Mouse (Mus musculus) stomach, embryonic 15.5 days (tissue): ENCODE measurements around the gene Gpr37l1. TPM values are rescaled to one million over a fixed set of nuclear protein-coding genes. Genes with fewer than 3 reads are reported as not detected.

ENCODE experiments used
- ATAC-seq: fragments of 200-750 bp; cut with Nextera tagmentation; 2 replicates; pipeline ENCODE4 v1.8.0; 2017; ENCODE audit warnings: low read depth, moderate number of reproducible peaks, moderate TSS enrichment; ENCODE audit not compliant: insufficient read depth, low FRiP score
- H3K27ac ChIP-seq: fragments of 300-500 bp; sonication (generic); 2 replicates; pipeline ENCODE4 v1.5.1; 2015; ENCODE audit warnings: mild to moderate bottlenecking, inconsistent platforms
- H3K27me3 ChIP-seq: fragments of 300-500 bp; sonication (generic); replicated peaks from 2 replicates; pipeline ENCODE4 v1.6.1; 2015; ENCODE audit warnings: inconsistent platforms
- H3K36me3 ChIP-seq: fragments of 300-500 bp; sonication (generic); 2 replicates; pipeline ENCODE4 v1.6.1; 2015; ENCODE audit warnings: inconsistent platforms
- H3K4me1 ChIP-seq: fragments of 300-500 bp; sonication (generic); 2 replicates; pipeline ENCODE4 v1.6.1; 2015; ENCODE audit warnings: inconsistent platforms
- H3K4me2 ChIP-seq: fragments of 300-500 bp; sonication (generic); 2 replicates; pipeline ENCODE4 v1.6.1; 2015; ENCODE audit warnings: mild to moderate bottlenecking, inconsistent platforms
- H3K4me3 ChIP-seq: fragments of 300-500 bp; sonication (generic); replicated peaks from 2 replicates; pipeline ENCODE4 v1.5.1; 2015; ENCODE audit warnings: inconsistent platforms
- H3K9ac ChIP-seq: fragments of 300-500 bp; sonication (generic); 2 replicates; pipeline ENCODE4 v1.6.1; 2015; ENCODE audit warnings: inconsistent platforms
- H3K9me3 ChIP-seq: fragments of 300-500 bp; sonication (generic); 2 replicates; pipeline ENCODE4 v1.6.1; 2016; ENCODE audit warnings: inconsistent platforms
- WGBS: fragments of 180-500 bp; shearing (Covaris S2); methylation state at CpG from one replicate; pipeline ENCODE4 v1.1.7; 2015; 5-methylcytosine and 5-hydroxymethylcytosine counted together
- polyA plus RNA-seq: library from polyadenylated mRNA; unstranded; fragments of >200 nt; fragmentation: Nextera tagmentation; extraction: Ambion mirVana; gene quantifications from 2 replicates; pipeline ENCODE4 v1.2.1, GENCODE M21; 2015

The Gpr37l1 gene
- polyA plus RNA-seq, 1 experiment from 2014 or later: 0.78 TPM

- no peak overlapping the region for H3K4me3 ChIP-seq
- no peaks in the 10 kb centered on the region for H3K36me3 ChIP-seq
- H3K4me2 ChIP-seq: no peak overlapping the region
- 74% methylated on average over 2 of the region's 2 CpGs for WGBS
- peaks cover 12% of the 10 kb centered on the region; the same call in 1 of the 2 replicates for H3K4me1 ChIP-seq
- ATAC-seq: no peak
- H3K27me3 ChIP-seq: no peaks in the 10 kb centered on the region
- no peak overlapping the region for H3K27ac ChIP-seq
- no peak overlapping the region for H3K9ac ChIP-seq
- no peaks in the 10 kb centered on the region for H3K9me3 ChIP-seq
Observed at GRCm38 (mm10) chr1:135143940-135144339, 23.5 kb downstream of the Gpr37l1 start.

- no peak overlapping the region for H3K4me2 ChIP-seq
- H3K27ac ChIP-seq: no peak overlapping the region
- H3K4me3 ChIP-seq: no peak overlapping the region
- H3K4me1 ChIP-seq: 0 out of 2 replicates have a peak, but pooled peaks cover 4% of the 10 kb centered on the region
- H3K9ac ChIP-seq: no peak overlapping the region
- H3K36me3 ChIP-seq: no peaks in the 10 kb centered on the region
- H3K9me3 ChIP-seq: no peaks in the 10 kb centered on the region
- no peaks in the 10 kb centered on the region for H3K27me3 ChIP-seq
- WGBS: 65% methylated on average over 2 of the region's 2 CpGs
- ATAC-seq: no peak
Observed at GRCm38 (mm10) chr1:135142452-135142851, 25.0 kb downstream of the Gpr37l1 start.

DNA sequence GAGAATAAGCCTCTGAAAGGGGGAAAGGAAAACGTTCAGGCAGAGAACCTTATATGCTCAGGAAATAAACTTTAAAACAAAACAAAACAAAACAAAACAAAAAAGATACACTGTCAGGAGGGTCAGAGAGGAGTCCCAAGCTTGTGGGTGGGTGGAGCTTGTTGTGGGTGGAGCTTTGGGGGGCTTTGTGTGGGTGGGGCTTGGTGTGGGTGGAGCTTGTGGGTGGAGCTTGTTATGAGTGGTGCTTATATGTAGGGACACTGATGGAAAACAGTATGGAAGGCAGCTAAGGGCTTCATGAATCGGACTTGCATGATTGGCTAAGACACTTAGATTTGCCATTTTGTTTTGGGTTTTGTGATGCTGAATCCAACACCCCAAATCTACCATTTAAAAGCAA, 27.6 kb downstream of the Gpr37l1 start:
- Histone ChIP-seq H3K4me1 (no peaks in the 10 kb centered on the region), H3K9ac (no peak overlapping the region), H3K36me3 (no peaks in the 10 kb centered on the region), H3K27ac (no peak overlapping the region), H3K27me3 (no peaks in the 10 kb centered on the region), H3K4me2 (no peak overlapping the region), H3K9me3 (no peaks in the 10 kb centered on the region), H3K4me3 (no peak overlapping the region)
- ATAC-seq: no peak
- 66% methylated on average over 2 of the region's 2 CpGs for WGBS

DNA sequence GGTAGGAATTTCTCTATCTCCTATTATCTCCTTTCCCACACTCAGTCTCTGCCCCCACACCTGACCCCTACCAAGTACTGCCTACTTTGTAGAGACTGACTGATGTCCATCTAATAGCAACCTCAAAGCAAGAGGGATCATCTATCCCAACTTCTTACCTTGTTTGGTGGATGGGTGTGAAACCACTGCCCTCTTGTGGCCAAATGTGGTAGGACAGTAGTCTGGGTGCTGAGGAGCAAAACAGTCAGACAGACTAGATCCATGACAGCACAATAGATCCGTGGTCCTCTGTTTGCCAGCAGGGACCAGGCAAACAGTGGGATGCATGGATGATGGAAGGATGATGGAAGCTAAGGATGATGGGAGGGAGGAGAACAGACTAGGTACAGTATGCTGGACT, 31.0 kb downstream of the Gpr37l1 start:
- Histone ChIP-seq H3K27ac (no peak overlapping the region), H3K4me3 (no peak overlapping the region), H3K27me3 (no peaks in the 10 kb centered on the region), H3K36me3 (no peaks in the 10 kb centered on the region), H3K9me3 (no peaks in the 10 kb centered on the region), H3K4me2 (no peak overlapping the region), H3K9ac (no peak overlapping the region), H3K4me1 (no peaks in the 10 kb centered on the region)
- ATAC-seq: no peak
- WGBS: 0% methylated on average over 1 of the region's 1 CpGs

GRCm38 (mm10) chr1:135135111-135135787, 32.2 kb downstream of the Gpr37l1 start:
- Histone ChIP-seq H3K4me3 (no peak overlapping the region), H3K9me3 (no peaks in the 10 kb centered on the region), H3K27ac (no peak overlapping the region), H3K27me3 (no peaks in the 10 kb centered on the region), H3K4me1 (0 out of 2 replicates have a peak, but pooled peaks cover 6% of the 10 kb centered on the region), H3K9ac (no peak overlapping the region), H3K4me2 (no peak overlapping the region), H3K36me3 (no peaks in the 10 kb centered on the region)
- WGBS: 84% methylated on average over 8 of the region's 8 CpGs
- ATAC-seq: no peak

DNA sequence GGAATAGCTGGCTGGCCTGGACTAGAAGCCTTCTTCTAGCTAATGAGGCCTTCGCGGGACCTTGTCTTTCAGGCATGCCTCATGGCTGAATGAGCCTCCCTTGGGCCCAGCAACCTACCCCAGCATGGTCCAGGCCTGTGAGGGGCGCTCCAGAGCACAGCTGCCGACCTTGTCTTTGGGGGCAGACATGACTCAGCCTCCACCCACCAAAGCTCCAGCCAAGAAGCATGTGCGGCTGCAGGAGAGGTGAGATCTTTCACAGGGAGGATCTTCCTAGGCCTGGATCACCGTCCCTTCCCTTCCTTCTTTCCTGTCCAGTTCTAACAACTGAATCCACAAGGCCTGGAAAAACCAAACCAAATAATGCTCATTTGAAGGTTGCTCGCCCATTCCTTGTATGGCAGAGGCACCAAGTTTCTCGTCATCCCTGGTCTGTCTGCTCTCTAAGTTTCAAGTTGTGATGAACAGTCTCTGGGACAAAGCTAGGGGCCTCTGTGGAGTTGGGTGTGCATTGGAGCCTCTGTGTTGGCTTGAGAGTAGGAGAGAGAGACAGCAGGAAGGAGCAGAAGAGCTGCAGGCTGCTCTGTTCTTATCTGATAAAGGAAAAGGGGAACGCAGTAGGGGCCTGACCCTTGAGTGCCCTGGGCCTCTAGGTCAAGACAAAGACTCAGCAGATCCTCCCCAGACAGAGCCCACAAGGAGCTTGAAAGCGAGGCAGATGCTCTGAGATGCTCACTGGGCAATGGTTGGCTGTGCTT, 33.6 kb downstream of the Gpr37l1 start:
- Histone ChIP-seq H3K4me3 (no peak overlapping the region), H3K4me1 (0 out of 2 replicates have a peak, but pooled peaks cover 6% of the 10 kb centered on the region), H3K9me3 (no peaks in the 10 kb centered on the region), H3K36me3 (no peaks in the 10 kb centered on the region), H3K9ac (no peak overlapping the region), H3K4me2 (no peak overlapping the region), H3K27ac (no peak overlapping the region), H3K27me3 (0 out of 2 replicates have a peak, but pooled peaks cover 3% of the 10 kb centered on the region)
- no peak for ATAC-seq
- 68% methylated on average over 10 of the region's 10 CpGs for WGBS

DNA sequence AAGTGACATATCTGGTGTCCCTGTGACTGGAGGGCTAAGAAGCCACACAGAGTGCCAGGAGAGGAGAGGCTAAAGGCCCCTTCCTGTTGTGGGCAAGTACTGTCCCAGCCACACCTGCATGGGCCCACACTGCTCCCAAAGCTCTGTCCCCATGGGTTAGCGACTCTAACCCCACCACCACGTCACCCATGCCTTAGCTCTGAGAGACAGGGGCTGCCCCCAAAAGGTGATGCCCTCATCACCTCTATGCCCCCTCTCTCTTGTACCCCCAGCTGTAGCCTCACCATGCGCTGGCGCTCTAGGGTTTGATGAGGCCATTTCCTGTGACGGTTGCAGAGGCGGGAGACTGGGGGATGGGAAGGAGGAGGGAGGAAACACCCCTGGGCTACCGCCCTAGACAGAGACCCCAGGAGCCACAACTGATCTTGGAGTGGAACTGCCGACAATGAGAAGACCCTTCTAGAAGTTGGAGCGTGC, 34.5 kb downstream of the Gpr37l1 start:
- no peak for ATAC-seq
- Histone ChIP-seq H3K27me3 (0 out of 2 replicates have a peak, but pooled peaks cover 3% of the 10 kb centered on the region), H3K9ac (no peak overlapping the region), H3K4me3 (no peak overlapping the region), H3K4me2 (peak overlapping the region; percentile 22; the same call in 1 of the 2 replicates), H3K4me1 (0 out of 2 replicates have a peak, but pooled peaks cover 9% of the 10 kb centered on the region), H3K27ac (no peak overlapping the region), H3K9me3 (no peaks in the 10 kb centered on the region), H3K36me3 (no peaks in the 10 kb centered on the region)
- WGBS: 74% methylated on average over 9 of the region's 9 CpGs

DNA sequence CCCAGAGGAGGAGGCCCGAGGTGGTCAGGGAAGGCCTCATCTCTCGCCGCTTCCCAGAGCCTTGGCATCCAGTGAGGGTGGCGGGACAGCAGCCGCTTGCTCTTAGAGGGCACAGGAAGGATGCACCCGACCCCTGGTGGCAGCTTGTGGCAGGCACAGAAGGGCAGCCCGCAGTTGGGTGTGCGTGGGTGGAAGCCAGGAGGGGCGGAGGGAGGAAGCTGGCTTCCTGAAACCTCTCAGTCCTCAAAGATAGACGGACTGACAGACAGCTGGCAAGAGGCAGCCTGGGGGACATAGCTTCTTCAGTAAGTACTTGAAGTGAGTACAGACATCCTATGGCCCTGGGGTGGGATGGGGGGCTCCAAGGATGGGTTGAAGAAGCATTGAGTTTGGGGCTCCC, 35.0 kb downstream of the Gpr37l1 start, which contains the start of gene Ptpn7:
TSS of gene Ptpn7 (plus strand) at position 228 of the 400 bp plus-strand sequence.
- Histone ChIP-seq H3K4me2 (peak within 1 kb of the TSS; percentile 22), H3K9ac (no peak within 1 kb of the TSS), H3K4me1 (0 out of 2 replicates have a peak, but pooled peaks cover 12% of the 10 kb centered on the region), H3K27me3 (0 out of 2 replicates have a peak, but pooled peaks cover 3% of the 10 kb centered on the region), H3K27ac (peak within 1 kb of the TSS; percentile 14; the same call in 1 of the 2 replicates), H3K9me3 (no peaks in the 10 kb centered on the region), H3K4me3 (no peak within 1 kb of the TSS), H3K36me3 (no peaks in the 10 kb centered on the region)
- 38% methylated on average over 10 of the region's 10 CpGs for WGBS
- peak; percentile 41; the same call in 1 of the 2 replicates for ATAC-seq

DNA sequence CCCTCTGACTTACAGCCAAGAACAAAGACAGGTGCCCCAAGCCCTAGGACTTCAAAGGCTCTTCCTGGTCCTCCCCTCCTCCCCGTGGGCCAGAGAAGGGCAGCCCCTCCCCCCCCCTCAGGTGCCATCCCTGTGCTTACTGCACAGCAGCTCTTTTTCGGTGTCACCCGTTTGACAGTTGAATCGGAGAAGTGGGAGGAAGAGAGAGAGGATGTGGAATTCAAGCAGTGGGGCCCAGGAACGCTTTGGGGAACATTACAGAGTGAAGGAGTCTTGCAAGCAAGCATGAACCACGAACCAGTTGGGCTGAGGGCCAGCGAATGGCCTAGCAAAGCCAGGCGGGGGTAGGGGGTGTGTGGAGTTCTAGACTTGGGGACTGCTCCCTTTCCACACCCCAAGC, 35.9 kb downstream of the Gpr37l1 start:
- H3K27ac ChIP-seq: peak overlapping the region; percentile 14; the same call in 1 of the 2 replicates
- H3K36me3 ChIP-seq: no peaks in the 10 kb centered on the region
- 36% methylated on average over 8 of the region's 8 CpGs for WGBS

DNA sequence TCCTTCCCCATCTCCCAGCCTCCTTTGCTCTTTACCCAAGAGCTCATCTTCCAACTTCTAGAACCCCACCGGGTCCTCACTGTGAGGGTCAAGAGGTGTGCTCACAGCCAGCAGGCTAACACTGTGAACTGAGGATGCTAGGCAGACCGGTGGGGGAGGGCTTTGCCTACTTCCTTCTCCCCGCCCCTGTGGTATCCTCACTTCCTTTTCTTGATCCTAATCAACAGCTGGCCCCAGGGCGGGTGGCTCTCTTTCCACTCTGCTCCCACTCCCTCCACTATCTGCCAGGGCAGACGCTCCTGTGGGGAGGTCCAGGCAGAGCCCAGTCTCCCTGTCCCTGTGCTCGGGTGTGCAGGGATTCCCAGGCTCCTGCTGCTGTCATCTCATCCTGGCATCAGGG, 36.4 kb downstream of the Gpr37l1 start:
- no peak overlapping the region for H3K4me3 ChIP-seq
- ATAC-seq: no peak
- peak overlapping the region; percentile 21; the same call in 1 of the 2 replicates for H3K4me2 ChIP-seq
- H3K9me3 ChIP-seq: no peaks in the 10 kb centered on the region
- WGBS: 31% methylated on average over 6 of the region's 6 CpGs
- 0 out of 2 replicates have a peak, but pooled peaks cover 23% of the 10 kb centered on the region for H3K4me1 ChIP-seq
- no peaks in the 10 kb centered on the region for H3K36me3 ChIP-seq
- peak overlapping the region; percentile 14; the same call in 1 of the 2 replicates for H3K27ac ChIP-seq
- H3K9ac ChIP-seq: no peak overlapping the region
- H3K27me3 ChIP-seq: 0 out of 2 replicates have a peak, but pooled peaks cover 3% of the 10 kb centered on the region

More for the DNA sequence above, 35.9 kb downstream of the Gpr37l1 start:
- no peak overlapping the region for H3K9ac ChIP-seq
- ATAC-seq: no peak
- H3K9me3 ChIP-seq: no peaks in the 10 kb centered on the region
- H3K27me3 ChIP-seq: 0 out of 2 replicates have a peak, but pooled peaks cover 3% of the 10 kb centered on the region
- no peak overlapping the region for H3K4me3 ChIP-seq
- peak overlapping the region; percentile 21; the same call in 1 of the 2 replicates for H3K4me2 ChIP-seq
- 0 out of 2 replicates have a peak, but pooled peaks cover 20% of the 10 kb centered on the region for H3K4me1 ChIP-seq

- no peaks in the 10 kb centered on the region for H3K9me3 ChIP-seq
- no peak overlapping the region for H3K4me2 ChIP-seq
- no peak overlapping the region for H3K4me3 ChIP-seq
- no peak for ATAC-seq
- no peak overlapping the region for H3K9ac ChIP-seq
- H3K27ac ChIP-seq: peak overlapping the region; percentile 14; the same call in 1 of the 2 replicates
- H3K36me3 ChIP-seq: no peaks in the 10 kb centered on the region
- WGBS: 45% methylated on average over 2 of the region's 2 CpGs
- 0 out of 2 replicates have a peak, but pooled peaks cover 3% of the 10 kb centered on the region for H3K27me3 ChIP-seq
- H3K4me1 ChIP-seq: 0 out of 2 replicates have a peak, but pooled peaks cover 23% of the 10 kb centered on the region
Observed at GRCm38 (mm10) chr1:135130376-135131018, 37.0 kb downstream of the Gpr37l1 start.
